Mouse (Mus musculus) erythroblast, embryonic 14.5 days (primary cell): Measurements from ENCODE around the gene Olfr167.

ENCODE experiments used
- GATA1 ChIP-seq: IDR thresholded peaks from 2 replicates; pipeline ENCODE4 v1.6.1; 2012; ENCODE audit warnings: low read length, inconsistent platforms, mixed read lengths
- TAL1 ChIP-seq: IDR thresholded peaks from 3 replicates; pipeline ENCODE4 v1.6.1; 2012; ENCODE audit warnings: low read length, inconsistent platforms, mixed read lengths

GRCm38 (mm10) chr16:19483394-19483793, 38.7 kb downstream of the Olfr167 start, which contains the start of gene Olfr166:
- TF ChIP-seq TAL1 (no peak), GATA1 (no peak)
